Mouse (Mus musculus): ENCODE measurements around the gene Kcnn1. TPM values are rescaled to one million over a fixed set of nuclear protein-coding genes. Genes with fewer than 3 reads are reported as not detected.
"Not testable (repeated sequence)": the region's sequence is repeated elsewhere in the genome, so short reads cannot be mapped to it uniquely, and the experiment has no call there.

The Kcnn1 gene
- not detected for polyA plus RNA-seq (2017; shearing (Covaris generic))

DNA sequence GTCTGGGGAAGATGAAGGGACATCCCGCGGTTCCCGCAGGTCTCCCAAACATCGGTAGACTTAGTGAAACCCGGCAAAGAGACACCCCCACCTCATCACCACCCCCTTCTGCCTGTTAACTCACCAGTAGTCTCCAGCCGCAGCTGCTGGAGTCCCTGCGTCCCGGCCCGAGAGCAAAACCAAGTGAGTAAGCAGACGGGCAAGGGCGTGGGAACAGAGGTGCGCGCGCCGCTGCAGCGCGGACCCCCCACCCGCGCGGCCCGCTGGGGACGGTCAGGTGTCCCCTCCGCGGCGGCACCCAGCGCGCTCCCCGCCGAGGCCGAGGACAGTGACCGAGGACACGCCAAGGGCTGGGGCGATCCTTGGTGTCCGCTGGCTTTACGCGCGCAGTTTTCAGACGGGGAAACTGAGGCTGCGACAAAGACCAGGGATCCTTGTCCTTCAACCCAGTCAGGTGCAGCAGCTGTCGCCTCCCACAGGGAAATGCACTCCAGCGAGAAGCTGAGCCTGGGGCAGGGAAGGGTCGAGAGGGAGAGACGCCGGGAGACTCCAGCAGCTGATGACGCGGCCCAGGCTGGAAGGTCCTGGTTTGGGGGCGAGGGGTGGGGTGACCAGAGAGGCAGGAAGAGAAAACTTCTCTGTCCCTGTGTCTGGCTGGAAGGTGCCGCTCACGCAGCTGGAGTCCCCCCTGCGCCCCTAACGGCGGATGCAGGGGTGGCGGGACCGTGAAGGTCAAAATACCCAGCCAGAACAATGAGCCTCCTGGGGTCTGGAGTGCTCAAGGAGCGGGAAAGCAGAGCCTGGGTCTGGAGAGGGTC is at the start of gene Kcnn1:
TSS of gene Kcnn1 (minus strand) at position 435 of the 818 bp plus-strand sequence.
- ATAC-seq: no peak

DNA sequence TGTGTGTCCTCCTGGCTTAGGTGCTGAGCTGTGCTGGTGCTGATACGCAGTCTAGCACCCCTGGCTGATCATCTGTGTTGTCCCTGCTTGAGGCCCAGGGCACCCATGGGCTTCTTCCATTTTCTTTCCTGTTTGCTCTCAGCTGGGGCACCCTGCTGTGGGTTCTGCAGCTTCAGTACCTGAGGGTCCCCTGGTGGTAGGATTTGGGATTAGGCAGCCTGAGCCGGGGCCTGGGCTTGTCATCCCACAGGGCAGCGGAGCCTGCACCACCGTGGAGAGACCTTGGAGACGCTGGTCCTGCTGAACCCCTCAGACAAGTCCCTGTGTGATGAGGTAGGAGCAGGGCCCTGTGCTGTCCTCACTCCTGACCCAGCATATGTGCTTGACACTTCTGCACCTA is 48.5 kb upstream of the Kcnn1 start:
- ATAC-seq: no peak

DNA sequence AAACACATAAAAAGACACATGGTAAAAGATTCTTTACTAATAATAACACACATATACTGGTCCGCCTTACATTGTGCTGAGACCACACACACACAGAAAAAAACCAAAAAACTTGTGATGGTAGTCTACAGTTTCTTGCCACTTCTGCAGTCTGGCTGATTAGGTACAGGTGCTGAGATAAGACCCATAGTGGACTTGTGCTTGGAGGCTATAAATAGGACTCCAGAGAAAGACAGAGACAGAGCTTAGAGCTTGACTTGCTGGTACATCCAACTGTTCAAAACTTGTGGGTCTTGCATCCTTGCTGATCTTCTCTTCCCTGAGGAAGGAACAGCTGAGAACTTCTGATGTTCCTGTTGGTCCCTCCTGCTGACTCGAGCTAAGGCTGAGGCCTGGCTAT is 44.5 kb upstream of the Kcnn1 start:
- ATAC-seq: no peak

DNA sequence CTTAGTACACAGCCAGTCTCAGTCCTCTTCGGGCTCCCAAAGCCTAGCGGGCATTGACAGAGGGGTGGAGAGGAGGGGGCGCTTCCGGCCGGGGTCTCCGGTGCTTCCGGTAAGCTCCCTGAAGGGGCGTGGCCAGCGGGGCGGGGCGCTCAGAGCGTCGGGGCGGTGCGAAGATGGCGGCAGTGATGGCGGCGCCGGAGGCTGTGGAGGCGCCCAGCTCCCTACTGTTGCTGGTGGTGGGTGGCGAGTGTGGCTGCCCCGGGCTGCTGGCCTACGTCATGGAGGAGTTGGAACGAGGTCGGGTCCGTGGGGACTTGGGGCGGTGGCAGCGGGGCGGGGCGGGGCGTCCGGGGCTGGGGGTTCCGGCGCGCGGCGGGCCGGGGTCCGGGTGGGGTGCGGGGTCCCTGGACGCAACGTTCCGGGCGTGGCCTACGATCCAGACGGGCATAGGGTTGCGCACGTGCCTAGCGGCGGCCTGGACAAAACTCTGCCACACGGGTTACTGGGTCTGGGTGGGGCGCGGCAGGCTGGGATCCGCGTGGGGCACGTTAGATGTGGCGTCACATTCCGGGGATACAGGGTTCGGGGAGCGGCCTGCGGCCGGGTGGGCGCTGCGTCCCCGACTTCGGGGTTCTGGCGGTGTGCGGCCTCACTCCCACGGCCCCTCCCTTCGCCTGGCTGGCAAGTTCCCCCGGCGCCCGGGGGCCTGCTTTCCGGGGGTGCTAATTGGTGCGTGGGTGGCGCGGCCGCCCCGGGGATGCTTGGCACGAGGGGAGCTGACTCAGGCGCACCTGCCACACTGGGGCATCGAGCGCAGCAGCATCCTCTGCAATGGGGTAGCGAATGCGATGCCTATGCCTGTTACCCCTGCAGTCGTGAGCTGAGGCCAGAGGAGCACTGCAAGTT is 43.0 kb upstream of the Kcnn1 start, which contains the start of gene Map1s:
TSS of gene Map1s (plus strand) at position 102 of the 906 bp plus-strand sequence.
- peak; percentile 73 for ATAC-seq

DNA sequence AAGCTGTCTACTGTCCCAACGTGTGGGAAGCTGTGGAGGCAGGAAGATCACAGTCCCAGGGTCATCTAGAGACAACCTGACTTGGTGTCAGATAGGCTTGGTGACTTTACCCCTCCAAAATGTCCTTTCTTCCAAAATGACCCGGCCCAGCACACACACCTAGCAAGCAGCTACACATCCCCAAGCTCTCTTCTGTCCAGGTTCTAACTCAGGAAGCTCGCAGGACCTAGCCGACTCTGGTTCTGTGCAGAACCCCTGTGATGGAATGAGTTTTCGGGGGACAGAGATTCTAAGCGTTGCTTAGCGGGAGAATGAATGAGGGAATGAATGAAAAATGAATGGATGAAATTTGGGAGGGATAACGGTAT is 42.4 kb upstream of the Kcnn1 start:
- ATAC-seq: no peak

DNA sequence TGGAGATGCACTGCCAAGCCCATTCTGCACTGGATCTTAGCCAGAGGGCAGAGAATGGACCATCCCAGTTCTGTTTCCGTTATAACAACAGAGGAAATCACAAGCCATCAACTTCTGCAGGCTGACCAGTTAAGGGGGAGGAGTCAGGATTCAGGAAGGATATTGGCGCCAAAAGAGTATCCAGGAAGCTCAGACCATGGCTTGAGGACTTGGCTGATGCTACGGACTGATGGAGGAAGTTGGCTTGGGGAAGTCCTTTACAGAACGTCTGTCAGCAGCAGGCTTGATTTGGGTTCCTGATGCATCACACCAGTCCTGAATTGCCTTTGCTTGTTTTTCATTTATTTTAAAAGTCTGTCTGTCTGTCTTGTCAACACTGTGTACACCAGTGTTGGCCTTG is 41.5 kb upstream of the Kcnn1 start:
- no peak for ATAC-seq

DNA sequence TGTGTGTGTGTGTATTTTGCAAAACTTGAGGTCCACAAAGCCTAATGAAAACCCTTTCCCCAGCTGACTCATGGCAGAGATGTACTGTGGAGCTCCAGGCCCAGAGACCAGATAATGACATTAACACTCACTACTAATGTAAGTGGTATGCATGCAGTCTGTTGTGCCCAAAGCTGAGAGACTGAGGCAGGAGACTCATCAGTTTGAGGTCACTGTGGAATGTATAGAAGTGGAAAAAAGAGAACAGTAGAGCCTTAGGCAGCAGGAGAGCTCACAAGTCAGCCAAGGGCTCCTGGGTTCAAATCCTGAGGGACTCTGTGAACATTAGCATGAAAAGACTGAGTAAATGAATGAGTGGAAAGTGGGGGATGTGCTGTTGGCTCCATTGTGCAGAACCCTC is 40.5 kb upstream of the Kcnn1 start:
- no peak for ATAC-seq

DNA sequence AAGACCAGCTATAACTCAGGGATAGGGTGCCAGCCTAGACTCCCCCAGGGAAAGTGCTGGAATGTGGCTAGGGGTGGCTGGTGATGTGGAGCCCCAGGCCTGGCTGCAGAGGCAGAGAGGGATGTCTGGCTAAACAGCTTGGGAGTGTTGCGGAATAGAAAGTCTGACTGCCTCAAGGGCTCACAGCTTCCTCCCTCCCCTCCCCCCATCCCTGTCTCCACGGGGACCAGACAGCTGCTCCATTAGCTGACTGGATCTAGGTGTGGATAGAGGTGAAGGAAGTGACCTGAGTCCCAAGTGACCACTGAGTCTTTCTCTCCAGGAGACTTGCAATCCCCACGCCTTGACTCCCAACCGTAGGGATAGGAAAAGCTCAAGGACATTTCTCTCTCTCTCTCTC is 40.1 kb upstream of the Kcnn1 start:
- no peak for ATAC-seq

DNA sequence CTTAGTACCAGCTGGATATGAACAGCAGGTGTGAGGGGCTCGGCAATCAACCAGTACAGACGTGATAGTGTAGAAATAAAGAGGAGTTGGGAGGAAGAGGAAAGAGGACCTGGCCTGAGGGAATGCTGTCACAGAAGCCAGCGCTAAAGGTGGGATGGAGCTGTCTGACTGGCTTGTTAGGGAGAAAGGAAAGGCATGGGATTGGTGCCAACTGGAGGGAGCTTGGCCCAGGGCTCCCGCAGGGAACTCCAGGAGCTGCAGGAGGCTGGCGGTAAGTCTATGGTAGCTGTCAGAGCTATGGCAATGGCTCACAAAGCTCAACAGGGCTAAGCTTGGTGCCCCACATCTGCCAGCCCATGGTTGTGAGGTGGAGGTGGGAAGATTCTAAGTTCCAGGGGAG is 39.2 kb upstream of the Kcnn1 start:
- no peak for ATAC-seq

DNA sequence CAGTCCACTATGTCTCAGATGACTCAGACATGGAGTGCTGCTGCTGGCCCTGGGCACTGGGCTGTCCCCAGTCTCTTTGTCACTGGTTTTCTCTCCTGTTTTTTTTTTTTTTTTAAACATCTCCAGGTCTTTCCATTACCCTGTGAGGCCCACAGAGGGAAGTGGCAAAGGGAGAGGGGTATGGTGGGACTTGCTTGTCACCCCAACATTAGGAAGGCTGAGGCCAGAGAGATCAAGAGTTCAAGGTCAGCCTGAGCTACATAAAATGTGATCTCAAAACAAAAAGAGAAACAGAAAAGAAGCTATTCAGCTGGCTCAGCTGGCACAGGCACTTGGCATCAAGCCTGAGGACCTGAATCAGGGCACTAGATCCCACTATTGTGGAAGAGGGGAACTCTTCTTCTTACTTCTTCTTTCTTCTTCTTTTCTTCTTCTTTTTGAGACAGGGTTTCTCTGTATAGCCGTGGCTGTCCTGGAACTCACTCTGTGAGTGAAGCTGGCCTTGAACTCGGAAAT is 37.9 kb upstream of the Kcnn1 start:
- ATAC-seq: no peak

DNA sequence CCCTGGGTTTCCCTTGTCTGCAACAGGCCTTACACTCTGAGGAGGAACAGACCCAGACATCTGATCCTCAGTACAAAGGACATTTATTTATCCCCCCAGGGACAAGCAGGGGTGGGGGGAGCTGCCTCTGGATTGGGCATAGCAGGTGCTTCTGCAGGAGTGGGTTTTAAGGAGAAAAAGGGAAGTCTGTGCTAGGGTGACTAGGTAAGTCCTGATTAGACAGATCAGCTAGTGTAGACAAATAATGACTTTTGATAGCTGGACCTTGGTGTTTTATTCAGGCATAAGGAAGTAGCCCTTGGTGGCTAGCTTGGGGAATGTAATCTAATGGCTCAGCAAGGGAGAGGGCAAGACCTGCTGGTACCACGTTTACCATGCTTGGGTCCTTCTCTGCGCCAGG is 36.2 kb upstream of the Kcnn1 start:
- no peak for ATAC-seq

DNA sequence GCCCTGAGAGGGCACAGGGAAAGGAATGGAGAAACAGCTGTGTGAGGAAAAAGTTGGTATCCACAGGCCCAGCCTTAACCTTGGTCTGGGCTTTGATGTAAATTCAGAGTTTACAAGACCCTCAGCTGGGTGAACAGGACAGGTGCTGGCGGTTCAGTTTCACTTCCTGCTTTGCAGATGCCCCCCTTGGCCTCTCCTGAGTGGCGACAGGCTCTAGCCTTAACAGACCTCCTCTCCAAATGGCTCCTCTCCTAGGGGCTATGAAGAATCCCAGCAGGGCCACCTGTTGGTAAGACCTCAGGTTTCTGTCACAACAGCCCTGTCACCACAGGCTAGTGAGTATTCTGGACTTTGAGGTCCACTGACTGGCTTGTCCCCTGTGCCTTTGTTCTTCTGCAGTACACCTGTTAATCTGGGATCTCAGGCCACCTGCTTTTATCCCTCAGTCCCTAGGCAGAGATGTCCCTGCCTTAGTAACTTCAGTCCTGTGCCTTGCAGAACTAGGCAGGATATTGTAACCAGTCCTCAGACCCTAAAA is 35.7 kb upstream of the Kcnn1 start:
- ATAC-seq: no peak

DNA sequence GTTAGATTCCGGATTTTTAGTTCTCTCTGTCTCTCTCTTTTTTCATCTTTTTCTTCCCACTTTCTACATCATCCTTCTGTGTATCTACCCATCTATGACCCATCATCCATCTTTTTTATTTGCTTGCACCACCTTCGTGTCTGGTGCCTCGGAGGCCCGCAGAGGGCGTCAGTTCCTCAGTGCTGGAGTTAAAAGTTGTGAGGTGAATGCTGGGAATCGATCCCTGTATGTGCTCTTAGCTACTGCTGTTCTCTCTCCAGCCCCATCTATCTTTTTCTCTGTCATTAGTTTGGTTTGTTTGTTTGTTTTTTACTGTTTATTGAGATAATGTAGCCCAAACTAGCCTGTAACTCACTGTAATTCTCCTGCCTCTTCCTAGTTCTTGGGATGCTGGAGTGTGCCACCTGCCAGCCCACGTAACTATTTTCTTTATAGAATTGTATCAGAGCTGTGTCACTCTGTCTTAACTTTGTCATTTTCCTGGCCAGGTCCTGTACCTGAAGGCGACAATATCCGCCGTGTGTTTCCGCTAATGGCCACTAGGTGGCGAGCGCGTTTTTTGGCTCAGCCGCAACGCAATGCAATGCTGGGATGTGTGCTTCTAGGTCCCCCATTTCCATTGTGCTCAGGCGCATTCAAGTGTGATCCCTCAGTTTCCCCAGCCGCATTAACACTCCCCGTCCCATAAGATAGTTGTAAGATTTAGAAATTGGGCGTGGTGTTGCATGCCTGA is 34.8 kb upstream of the Kcnn1 start:
- peak; percentile 42 for ATAC-seq

DNA sequence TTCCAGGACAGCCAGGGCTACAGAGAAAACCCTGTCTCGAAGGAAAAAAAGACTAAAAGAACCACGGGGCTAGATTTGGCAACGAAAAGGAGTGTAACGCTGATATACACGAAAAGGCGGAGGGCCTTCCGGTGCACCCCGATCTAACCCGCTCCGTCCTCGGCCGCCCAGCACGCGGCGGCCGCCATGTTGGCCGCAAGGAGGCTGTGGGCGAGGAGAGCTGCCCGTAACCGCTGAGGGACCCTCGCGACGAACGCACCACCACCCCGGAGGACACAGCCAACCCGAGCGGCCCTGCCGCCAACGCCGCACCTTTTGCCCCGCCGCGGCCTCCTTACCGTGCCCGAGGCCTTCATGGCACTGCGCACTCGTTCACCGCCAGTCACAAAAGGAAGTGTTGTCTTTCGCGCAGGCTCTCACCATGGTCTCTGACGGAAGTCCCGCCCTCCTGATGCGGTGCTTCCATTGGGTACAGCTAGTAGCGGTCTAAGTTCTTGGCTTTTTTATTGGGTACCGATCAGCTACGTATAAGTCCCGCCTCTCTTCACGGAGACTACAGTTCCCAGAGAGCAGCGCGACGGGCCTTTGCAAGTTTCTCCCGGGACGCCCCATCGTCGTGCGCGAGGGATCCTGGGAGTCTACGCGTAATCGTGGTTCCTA is 34.1 kb upstream of the Kcnn1 start, which contains the start of gene Rpl18a:
TSS of gene Rpl18a (minus strand) at position 392 of the 660 bp plus-strand sequence.
- ATAC-seq: peak; percentile 98

DNA sequence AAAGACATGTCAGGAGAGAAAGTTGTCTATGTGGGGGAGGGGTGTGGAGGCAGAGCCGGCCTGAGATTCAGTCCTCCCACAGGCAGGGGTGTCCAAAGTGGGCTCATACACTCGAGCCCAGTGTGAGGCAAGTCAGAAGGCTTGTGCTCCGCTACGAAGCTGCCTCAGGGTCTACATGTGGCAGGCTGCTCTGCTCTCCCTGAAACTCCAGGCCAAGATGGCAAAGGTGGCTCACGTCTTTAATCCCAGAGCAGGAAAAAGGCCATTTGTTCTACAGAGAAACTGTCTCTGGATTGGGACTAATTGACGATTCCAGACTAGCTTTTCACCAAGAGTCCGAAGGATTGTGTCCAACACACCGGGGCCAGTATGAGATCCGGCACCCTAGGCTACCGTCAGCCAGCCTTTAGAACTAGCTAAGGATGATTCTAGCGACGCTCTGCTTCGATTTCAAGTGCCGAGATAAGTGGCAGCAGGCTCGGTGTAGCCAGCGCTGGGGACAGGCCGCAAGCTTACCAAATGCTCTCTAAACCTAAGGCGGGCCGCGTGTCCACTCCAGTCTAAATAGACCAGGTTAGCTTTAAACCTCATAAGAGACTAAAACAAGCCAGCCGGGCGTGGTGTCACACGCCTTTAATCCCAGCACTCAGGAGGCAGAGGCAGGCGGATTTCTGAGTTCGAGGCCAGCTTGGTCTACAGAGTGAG is 33.4 kb upstream of the Kcnn1 start:
- ATAC-seq: no peak

DNA sequence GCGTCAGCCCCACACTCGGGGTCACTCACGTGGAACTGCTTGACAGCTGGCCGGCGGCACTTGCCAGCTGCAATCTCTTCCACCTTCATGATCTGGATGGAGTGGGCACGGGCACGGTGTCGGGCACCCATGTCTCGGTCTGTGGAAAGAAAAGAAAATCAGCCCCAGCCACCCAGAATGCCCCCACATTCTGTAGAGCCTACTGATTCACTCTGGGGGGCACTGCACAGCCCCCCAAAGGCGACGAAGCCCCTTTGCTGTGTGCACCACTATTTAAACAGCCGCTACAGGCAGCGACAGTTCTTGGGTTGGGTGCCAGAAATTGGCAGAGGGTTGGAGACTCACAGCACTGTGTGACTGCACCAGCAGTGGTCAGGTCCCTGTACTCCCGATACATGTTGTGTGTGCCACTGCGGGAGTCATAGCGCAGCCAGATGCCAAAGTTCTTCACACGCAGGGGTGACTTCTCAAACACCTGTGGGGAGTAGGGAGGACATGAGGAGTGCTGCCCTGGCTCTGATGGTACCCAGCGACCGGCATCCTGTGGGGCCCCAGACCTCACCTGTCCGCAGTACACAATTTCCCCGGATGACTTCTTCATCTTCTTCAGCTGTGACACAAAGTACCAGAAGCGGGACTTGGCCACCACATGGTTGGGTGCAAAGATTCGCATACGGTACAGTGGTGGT is 32.7 kb upstream of the Kcnn1 start:
- not testable (repeated sequence) for ATAC-seq

DNA sequence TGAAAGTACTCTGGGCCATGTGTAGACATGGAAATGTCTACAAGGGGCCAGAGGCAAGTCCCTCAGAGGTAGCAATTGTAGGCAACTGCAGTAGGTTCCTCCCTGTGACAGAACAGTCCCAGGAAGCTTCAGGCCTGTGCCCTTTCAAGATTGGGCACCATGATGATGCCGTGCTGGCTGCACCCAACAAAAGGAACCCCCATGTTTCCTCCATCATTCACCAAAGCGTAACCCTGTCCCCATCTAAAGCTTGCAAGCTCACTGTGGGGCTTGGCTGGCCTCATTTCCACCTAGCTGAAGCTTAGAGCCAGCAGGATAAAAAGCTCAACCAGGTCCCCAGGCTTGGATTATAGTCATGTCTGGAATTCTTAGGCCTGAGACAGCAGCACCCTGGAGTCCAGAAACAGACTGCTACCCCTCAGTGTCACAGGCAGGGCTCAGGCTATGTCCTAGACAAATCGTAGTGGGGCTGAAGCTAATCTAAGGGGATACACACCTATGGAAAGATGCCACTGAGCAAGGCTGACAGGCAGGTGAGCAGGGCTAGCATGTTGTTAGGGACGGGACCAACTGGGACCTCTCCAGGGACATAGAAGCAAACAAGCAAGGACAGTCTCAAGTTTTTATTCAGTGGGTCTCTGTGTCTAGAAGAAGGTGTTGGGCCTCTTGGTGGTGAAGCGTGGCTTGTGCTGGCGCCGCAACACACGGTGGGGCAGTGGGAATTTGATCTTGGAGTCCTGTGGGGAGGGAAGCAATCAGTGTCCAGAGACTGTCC is 31.9 kb upstream of the Kcnn1 start:
- no peak for ATAC-seq

DNA sequence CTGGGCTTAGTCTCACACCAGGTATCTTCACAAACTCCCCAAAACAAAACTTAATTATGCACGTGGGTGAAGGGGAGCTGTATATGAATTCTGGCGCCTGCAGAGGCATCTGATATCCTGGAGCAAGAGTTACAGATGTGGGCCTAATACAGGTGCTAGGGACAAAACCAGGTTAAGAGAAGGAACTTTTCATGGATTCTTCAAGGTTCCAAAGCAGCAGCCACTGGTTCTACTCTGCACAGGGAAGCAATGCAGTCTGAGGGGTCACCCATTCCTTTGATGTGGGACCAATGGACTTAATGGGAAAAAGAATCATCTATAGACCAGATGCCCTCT is 31.3 kb upstream of the Kcnn1 start:
- no peak for ATAC-seq

DNA sequence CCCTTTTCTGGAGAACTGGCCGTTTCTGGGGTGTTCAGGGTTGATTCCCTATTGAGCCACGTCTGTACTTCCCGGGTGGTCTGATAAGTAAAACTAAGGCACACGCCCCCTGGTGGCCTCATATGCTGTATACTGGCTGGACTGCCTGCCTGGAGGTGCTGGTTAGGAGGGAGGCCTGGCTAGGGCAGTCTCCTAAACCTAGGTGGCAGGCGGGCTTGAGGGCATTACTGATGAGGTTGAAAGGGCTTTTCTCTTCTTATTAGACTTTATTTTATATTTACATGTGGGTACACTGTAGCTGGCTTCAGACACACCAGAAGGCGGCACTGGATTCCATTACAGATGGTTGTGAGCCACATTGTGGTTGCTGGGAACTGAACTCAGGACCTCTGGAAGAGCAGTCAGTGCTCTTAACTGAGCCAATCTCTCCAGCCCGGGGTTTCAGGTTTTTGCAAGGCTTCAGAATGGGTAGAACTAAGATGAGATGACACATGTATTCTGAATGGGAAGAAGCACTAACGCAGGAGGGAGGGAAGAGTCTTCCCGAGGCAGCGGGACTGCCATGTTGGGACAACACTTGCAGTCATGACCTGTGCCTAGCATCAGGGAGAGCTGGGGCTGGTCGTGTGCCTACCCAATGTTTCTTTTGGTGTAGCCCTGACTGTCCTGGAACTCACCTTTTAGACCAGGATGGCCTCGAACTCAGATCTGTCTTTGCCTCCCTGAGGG is 30.8 kb upstream of the Kcnn1 start:
- ATAC-seq: no peak

Data from inflammation-experienced regulatory T-cells, adult 6 months (primary cell).